Mouse (Mus musculus): Measurements from ENCODE around the gene Rasa2. TPM values are rescaled to one million over a fixed set of nuclear protein-coding genes. Genes with fewer than 3 reads are reported as not detected.
"Not testable (repeated sequence)": the region's sequence is repeated elsewhere in the genome, so short reads cannot be mapped to it uniquely, and the experiment has no call there.

Rasa2 gene
- polyA plus RNA-seq, 1 experiment from 2014 or later, result 13.4 TPM

DNA sequence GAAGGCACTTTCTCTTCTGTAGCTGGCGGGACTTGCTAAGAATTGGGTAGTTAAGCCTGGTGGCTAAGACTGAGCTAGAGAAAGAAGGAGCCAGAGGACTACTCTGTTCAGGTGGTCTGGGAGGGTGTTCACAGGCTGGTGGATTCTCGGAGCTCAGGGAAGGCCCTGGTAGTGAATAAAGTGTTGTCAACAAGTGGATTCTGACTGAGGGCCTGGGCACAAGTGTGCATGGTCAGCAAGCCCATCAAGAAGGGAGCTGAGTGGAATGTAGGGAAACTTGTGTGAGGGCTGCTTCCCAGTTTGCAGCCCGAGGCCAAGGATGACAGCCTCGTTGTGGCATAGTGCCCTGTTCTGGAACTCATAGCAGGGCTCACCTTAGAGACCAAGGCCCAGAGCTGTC is 97.2 kb downstream of the Rasa2 start:
- H3K4me1 ChIP-seq (ENCODE audit: control insufficient read depth, insufficient read depth, low read length), result peaks cover 7% of the 10 kb centered on the region; the same call in 1 of the 2 replicates
- no peaks in the 10 kb centered on the region for H3K9me3 ChIP-seq (replicated peaks; ENCODE audit: control insufficient read depth, low read length)
- no peak overlapping the region for H3K4me3 ChIP-seq (ENCODE audit: low read length)
- ATAC-seq (replicated peaks; ENCODE audit: extremely low read depth, insufficient read depth, low FRiP score), result no peak
- H3K27me3 ChIP-seq (ENCODE audit: control insufficient read depth, insufficient read depth, low read length), result no peaks in the 10 kb centered on the region
- WGBS, result 73% methylated on average over 4 of the region's 4 CpGs
- no peak overlapping the region for H3K4me2 ChIP-seq (ENCODE audit: low read depth, low read length)
- no peak overlapping the region for H3K9ac ChIP-seq (ENCODE audit: low read length)
- H3K27ac ChIP-seq (ENCODE audit: low read length), result no peak overlapping the region
- H3K36me3 ChIP-seq (ENCODE audit: control insufficient read depth, insufficient read depth), result no peaks in the 10 kb centered on the region

DNA sequence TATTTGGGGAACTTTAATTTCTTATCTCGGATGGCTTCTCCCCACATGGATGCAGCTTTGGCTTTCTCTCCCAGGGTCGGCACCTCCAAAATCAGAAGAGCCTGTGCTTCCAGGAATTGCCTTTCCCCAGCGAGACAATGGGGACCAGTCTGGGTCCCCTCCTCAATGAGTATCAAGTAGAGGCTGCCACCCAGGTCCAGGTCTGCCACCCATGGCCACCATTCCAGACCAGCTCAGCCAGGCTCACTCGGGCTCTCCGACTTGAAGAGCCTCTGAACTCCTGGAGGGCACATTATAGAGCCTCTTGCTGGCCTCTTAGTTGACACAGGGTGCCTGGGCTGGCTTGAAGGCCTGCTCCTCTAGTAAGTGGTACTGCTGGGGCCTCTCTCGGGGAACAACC is 97.9 kb downstream of the Rasa2 start:
- no peak for ATAC-seq (replicated peaks; ENCODE audit: extremely low read depth, insufficient read depth, low FRiP score)
- peaks cover 7% of the 10 kb centered on the region; the same call in 1 of the 2 replicates for H3K4me1 ChIP-seq (ENCODE audit: control insufficient read depth, insufficient read depth, low read length)
- H3K9ac ChIP-seq (ENCODE audit: low read length), result no peak overlapping the region
- no peaks in the 10 kb centered on the region for H3K27me3 ChIP-seq (ENCODE audit: control insufficient read depth, insufficient read depth, low read length)
- no peaks in the 10 kb centered on the region for H3K9me3 ChIP-seq (replicated peaks; ENCODE audit: control insufficient read depth, low read length)
- H3K27ac ChIP-seq (ENCODE audit: low read length), result no peak overlapping the region
- H3K36me3 ChIP-seq (ENCODE audit: control insufficient read depth, insufficient read depth), result no peaks in the 10 kb centered on the region
- 69% methylated on average over 6 of the region's 6 CpGs for WGBS
- no peak overlapping the region for H3K4me3 ChIP-seq (ENCODE audit: low read length)
- H3K4me2 ChIP-seq (ENCODE audit: low read depth, low read length), result no peak overlapping the region

DNA sequence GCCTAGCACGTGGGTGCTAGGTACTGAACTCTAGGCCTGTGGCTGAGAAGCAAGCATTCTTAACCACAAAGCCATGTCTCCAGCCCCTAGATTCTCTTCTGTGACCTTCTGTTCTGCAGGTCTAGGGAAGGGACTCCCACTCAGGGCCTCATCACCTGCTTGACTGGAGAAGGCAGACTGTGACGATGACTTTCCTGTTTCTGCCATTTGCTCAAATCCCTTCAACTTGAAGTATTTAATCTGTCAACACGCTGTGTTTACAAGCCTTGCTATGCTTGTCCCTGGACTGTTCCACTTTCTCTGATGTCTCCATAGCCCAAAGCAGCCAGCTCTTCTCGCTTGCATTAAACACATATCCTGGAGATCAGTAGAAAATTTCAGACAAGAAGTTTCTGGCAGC is 98.9 kb downstream of the Rasa2 start:
- H3K4me2 ChIP-seq (ENCODE audit: low read depth, low read length), result no peak overlapping the region
- H3K27ac ChIP-seq (ENCODE audit: low read length), result no peak overlapping the region
- no peak overlapping the region for H3K9ac ChIP-seq (ENCODE audit: low read length)

GRCm38 (mm10) chr9:96530674-96531081 is 100.7 kb downstream of the Rasa2 start:
- Histone ChIP-seq H3K9me3 (replicated peaks; ENCODE audit: control insufficient read depth, low read length) (no peaks in the 10 kb centered on the region), H3K4me2 (ENCODE audit: low read depth, low read length) (0 out of 2 replicates have a peak overlapping the region, but pooled peaks have one; percentile 3), H3K27me3 (ENCODE audit: control insufficient read depth, insufficient read depth, low read length) (no peaks in the 10 kb centered on the region), H3K4me3 (ENCODE audit: low read length) (no peak overlapping the region), H3K9ac (ENCODE audit: low read length) (no peak overlapping the region), H3K4me1 (ENCODE audit: control insufficient read depth, insufficient read depth, low read length) (0 out of 2 replicates have a peak, but pooled peaks cover 3% of the 10 kb centered on the region), H3K27ac (ENCODE audit: low read length) (no peak overlapping the region), H3K36me3 (ENCODE audit: control insufficient read depth, insufficient read depth) (no peaks in the 10 kb centered on the region)
- ATAC-seq (replicated peaks; ENCODE audit: extremely low read depth, insufficient read depth, low FRiP score), result no peak
- 49% methylated on average over 11 of the region's 11 CpGs for WGBS

More for the DNA sequence above, 98.9 kb downstream of the Rasa2 start:
- Histone ChIP-seq H3K9me3 (replicated peaks; ENCODE audit: control insufficient read depth, low read length) (no peaks in the 10 kb centered on the region), H3K36me3 (ENCODE audit: control insufficient read depth, insufficient read depth) (no peaks in the 10 kb centered on the region), H3K4me1 (ENCODE audit: control insufficient read depth, insufficient read depth, low read length) (peaks cover 7% of the 10 kb centered on the region; the same call in 1 of the 2 replicates), H3K4me3 (ENCODE audit: low read length) (no peak overlapping the region), H3K27me3 (ENCODE audit: control insufficient read depth, insufficient read depth, low read length) (no peaks in the 10 kb centered on the region)
- no peak for ATAC-seq (replicated peaks; ENCODE audit: extremely low read depth, insufficient read depth, low FRiP score)
- 73% methylated on average over 4 of the region's 4 CpGs for WGBS

DNA sequence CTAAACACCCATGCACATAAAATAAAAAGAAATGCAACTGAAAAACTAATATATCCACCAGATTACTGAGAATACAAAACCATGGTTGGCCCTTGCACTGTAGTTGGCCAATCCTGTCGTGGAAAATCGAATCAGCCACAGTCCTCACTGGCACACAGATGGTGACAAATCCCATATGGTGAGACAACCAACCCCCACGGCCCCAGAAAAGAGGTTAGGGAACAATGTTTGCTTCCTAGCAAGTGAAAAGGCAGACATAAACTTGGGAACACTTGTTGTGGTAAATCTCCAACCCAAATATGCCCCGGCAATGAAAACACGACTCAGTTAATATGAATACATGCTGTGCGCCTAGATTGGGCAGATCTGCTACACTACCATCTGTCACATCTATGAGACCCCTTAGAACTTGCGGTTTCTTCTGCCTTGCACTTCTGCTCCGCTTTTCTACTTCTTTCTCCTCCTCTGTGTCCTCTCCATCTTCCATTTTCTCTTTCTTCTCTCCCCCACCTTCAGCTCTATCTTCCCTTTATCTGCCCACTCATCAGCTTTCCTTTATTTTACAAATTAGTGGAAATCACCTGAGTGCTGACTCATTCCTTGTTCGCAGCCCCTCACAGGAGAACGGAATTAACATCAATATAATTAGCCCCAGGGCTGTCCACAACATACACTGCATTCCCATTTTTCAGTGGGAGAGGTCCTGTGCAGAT is 101.3 kb downstream of the Rasa2 start:
- ATAC-seq (replicated peaks; ENCODE audit: extremely low read depth, insufficient read depth, low FRiP score), result no peak
- 69% methylated on average over 10 of the region's 10 CpGs for whole genome bisulfite sequencing
- 0 out of 2 replicates have a peak overlapping the region, but pooled peaks have one; percentile 3 for H3K4me2 ChIP-seq (ENCODE audit: low read depth, low read length)

DNA sequence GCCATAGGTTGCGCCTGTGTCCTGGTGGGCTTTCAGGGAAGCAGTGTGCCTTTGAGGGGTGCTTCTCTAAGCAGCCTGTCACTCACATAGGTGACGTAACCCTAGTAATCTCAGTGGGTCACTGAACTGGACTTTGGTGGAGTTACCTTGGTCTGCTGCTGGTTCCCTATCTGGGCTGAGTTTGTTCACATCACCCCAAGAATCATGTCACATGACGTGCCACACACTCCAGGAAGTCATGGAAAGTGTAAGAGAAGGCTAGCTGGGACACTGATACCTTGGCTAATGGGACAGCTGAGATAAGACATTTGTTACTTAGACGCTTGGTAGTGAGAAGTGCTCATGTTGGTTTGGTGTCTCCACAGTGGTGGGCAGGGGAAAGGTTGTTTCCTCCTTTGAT is 105.4 kb downstream of the Rasa2 start:
- no peaks in the 10 kb centered on the region for H3K27me3 ChIP-seq (ENCODE audit: control insufficient read depth, insufficient read depth, low read length)
- no peak overlapping the region for H3K9ac ChIP-seq (ENCODE audit: low read length)
- no peaks in the 10 kb centered on the region for H3K36me3 ChIP-seq (ENCODE audit: control insufficient read depth, insufficient read depth)
- ATAC-seq (replicated peaks; ENCODE audit: extremely low read depth, insufficient read depth, low FRiP score), result no peak
- 69% methylated on average over 4 of the region's 4 CpGs for WGBS
- no peak overlapping the region for H3K4me3 ChIP-seq (ENCODE audit: low read length)
- H3K27ac ChIP-seq (ENCODE audit: low read length), result no peak overlapping the region
- H3K9me3 ChIP-seq (replicated peaks; ENCODE audit: control insufficient read depth, low read length), result no peaks in the 10 kb centered on the region
- H3K4me2 ChIP-seq (ENCODE audit: low read depth, low read length), result no peak overlapping the region
- 0 out of 2 replicates have a peak, but pooled peaks cover 3% of the 10 kb centered on the region for H3K4me1 ChIP-seq (ENCODE audit: control insufficient read depth, insufficient read depth, low read length)

More for the DNA sequence above, 101.3 kb downstream of the Rasa2 start:
- Histone ChIP-seq H3K36me3 (ENCODE audit: control insufficient read depth, insufficient read depth) (no peaks in the 10 kb centered on the region), H3K9ac (ENCODE audit: low read length) (no peak overlapping the region), H3K27me3 (ENCODE audit: control insufficient read depth, insufficient read depth, low read length) (no peaks in the 10 kb centered on the region), H3K4me3 (ENCODE audit: low read length) (no peak overlapping the region), H3K9me3 (replicated peaks; ENCODE audit: control insufficient read depth, low read length) (no peaks in the 10 kb centered on the region), H3K27ac (ENCODE audit: low read length) (no peak overlapping the region), H3K4me1 (ENCODE audit: control insufficient read depth, insufficient read depth, low read length) (0 out of 2 replicates have a peak, but pooled peaks cover 3% of the 10 kb centered on the region)

- Histone ChIP-seq H3K4me1 (ENCODE audit: control insufficient read depth, insufficient read depth, low read length) (no peaks in the 10 kb centered on the region), H3K4me3 (ENCODE audit: low read length) (no peak within 1 kb of the TSS), H3K27ac (ENCODE audit: low read length) (no peak within 1 kb of the TSS), H3K9ac (ENCODE audit: low read length) (no peak within 1 kb of the TSS), H3K27me3 (ENCODE audit: control insufficient read depth, insufficient read depth, low read length) (no peaks in the 10 kb centered on the region), H3K4me2 (ENCODE audit: low read depth, low read length) (no peak within 1 kb of the TSS), H3K9me3 (replicated peaks; ENCODE audit: control insufficient read depth, low read length) (no peaks in the 10 kb centered on the region), H3K36me3 (ENCODE audit: control insufficient read depth, insufficient read depth) (no peaks in the 10 kb centered on the region)
- 50% methylated on average over 12 of the region's 12 CpGs for WGBS
- ATAC-seq (replicated peaks; ENCODE audit: extremely low read depth, insufficient read depth, low FRiP score), result 0 out of 2 replicates have a peak, but pooled peaks have one; percentile 23
Observed at GRCm38 (mm10) chr9:96524972-96525506, 106.4 kb downstream of the Rasa2 start, which contains the start of gene Gm28729. Gene Gm28729, minus strand, starts transcription at chr9:96525264.

GRCm38 (mm10) chr9:96523148-96523547 is 108.3 kb downstream of the Rasa2 start:
- 85% methylated on average over 5 of the region's 5 CpGs for whole genome bisulfite sequencing
- Histone ChIP-seq H3K27me3 (ENCODE audit: control insufficient read depth, insufficient read depth, low read length) (no peaks in the 10 kb centered on the region), H3K4me1 (ENCODE audit: control insufficient read depth, insufficient read depth, low read length) (no peaks in the 10 kb centered on the region), H3K4me3 (ENCODE audit: low read length) (no peak overlapping the region), H3K9ac (ENCODE audit: low read length) (no peak overlapping the region), H3K27ac (ENCODE audit: low read length) (no peak overlapping the region), H3K4me2 (ENCODE audit: low read depth, low read length) (no peak overlapping the region), H3K36me3 (ENCODE audit: control insufficient read depth, insufficient read depth) (no peaks in the 10 kb centered on the region), H3K9me3 (replicated peaks; ENCODE audit: control insufficient read depth, low read length) (no peaks in the 10 kb centered on the region)
- no peak for ATAC-seq (replicated peaks; ENCODE audit: extremely low read depth, insufficient read depth, low FRiP score)

- H3K27ac ChIP-seq (ENCODE audit: low read length); H3K27me3 ChIP-seq (ENCODE audit: control insufficient read depth, insufficient read depth, low read length); ATAC-seq (replicated peaks; ENCODE audit: extremely low read depth, insufficient read depth, low FRiP score); H3K9me3 ChIP-seq (replicated peaks; ENCODE audit: control insufficient read depth, low read length); H3K4me3 ChIP-seq (ENCODE audit: low read length); H3K4me2 ChIP-seq (ENCODE audit: low read depth, low read length); H3K9ac ChIP-seq (ENCODE audit: low read length); H3K4me1 ChIP-seq (ENCODE audit: control insufficient read depth, insufficient read depth, low read length); H3K36me3 ChIP-seq (ENCODE audit: control insufficient read depth, insufficient read depth): not testable (repeated sequence)
- WGBS, result 91% methylated on average over 2 of the region's 2 CpGs
Observed at GRCm38 (mm10) chr9:96521574-96521973, 109.8 kb downstream of the Rasa2 start.
